Mouse (Mus musculus): ENCODE measurements around the gene Dnajc19.

DNA sequence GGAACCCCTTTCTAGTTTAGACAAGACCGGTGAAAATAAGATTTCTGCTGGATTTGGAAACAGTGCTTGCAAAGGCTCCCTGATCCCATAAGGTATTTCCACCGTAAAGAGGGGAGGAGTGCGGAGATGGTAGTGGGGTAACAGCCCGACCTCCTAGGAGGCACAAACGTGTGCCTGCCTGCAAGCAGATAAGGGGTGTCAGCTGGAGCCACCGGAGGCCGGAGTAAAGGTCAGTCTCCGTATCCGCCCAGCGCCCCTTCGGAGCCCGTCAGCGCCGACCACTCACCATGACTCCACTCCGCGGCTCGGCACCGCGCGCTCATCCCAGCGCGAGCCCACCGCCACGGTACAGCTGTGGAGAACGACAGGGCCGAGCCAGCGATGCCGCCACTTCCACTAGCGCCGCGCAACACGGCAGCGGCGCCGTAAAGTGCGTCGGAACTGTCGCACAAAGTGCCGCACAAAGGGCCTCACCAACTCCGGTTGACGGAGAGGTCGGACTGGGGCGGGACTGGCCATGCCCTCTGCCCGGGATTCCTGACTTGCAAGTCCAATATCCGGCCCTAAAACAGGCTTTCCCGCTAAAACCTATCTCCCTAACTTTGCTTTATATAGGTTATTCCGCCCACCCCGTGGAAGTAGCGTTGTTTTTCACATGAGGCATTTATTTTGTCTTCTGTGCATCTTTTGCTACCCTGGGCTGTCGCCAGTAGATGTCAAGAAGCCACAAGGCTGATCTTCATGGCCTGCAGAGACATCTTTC is at the start of gene Dnajc19:
- TF ChIP-seq CTCF (IDR thresholded peaks at IDR 0.05) (no peak), EP300 (IDR thresholded peaks at IDR 0.05; ENCODE audit: insufficient read depth, low read depth, low read length) (peak; percentile 64; the same call in 1 of the 2 replicates), POLR2A (IDR thresholded peaks at IDR 0.05; ENCODE audit: insufficient read depth, low read depth, low read length) (peak; percentile 84)

Measured in heart, adult 2 months (tissue).